Mouse (Mus musculus): ENCODE measurements around the gene AC161166.1. TPM values are rescaled to one million over a fixed set of nuclear protein-coding genes. Genes with fewer than 3 reads are reported as not detected.
A peak's percentile ranks its signal among the peaks of the same experiment; 100 is the strongest.
"Not testable (repeated sequence)": the region's sequence is repeated elsewhere in the genome, so short reads cannot be mapped to it uniquely, and the experiment has no call there.

AC161166.1 gene
- polyA plus RNA-seq, 1 experiment from 2014 or later, result 1.7 TPM

DNA sequence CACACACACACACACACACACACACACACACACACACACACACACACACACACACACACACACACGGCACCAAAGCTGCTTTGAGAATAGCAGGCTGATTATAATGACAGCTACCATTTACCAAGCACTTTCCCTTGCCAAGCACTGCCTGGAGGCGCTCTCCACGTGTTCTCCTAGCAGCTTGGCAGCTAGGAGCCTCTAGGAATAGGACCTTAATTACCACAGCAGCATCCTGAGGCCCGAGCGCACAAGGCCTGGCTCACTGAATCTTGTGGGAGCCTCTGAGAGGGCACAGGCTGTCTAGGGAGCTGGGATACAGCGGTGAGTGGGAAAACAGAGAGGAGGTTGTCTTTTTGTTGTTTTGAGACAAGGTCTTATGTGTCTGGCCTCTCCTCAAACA, 5.4 kb upstream of the AC161166.1 start:
- Histone ChIP-seq H3K4me1 (ENCODE audit: control insufficient read depth, insufficient read depth, low read length) (no peaks in the 10 kb centered on the region), H3K9me3 (replicated peaks; ENCODE audit: control insufficient read depth, low read length, poor library complexity, severe bottlenecking) (no peaks in the 10 kb centered on the region), H3K4me3 (ENCODE audit: low read depth, low read length) (no peak overlapping the region), H3K4me2 (ENCODE audit: low read length) (no peak overlapping the region), H3K27ac (ENCODE audit: low read length) (peak overlapping the region; percentile 37; the same call in 1 of the 2 replicates), H3K9ac (ENCODE audit: low read depth, low read length) (no peak overlapping the region), H3K27me3 (ENCODE audit: control insufficient read depth, insufficient read depth, low read depth, low read length) (no peaks in the 10 kb centered on the region), H3K36me3 (ENCODE audit: control insufficient read depth, insufficient read depth, low read length) (peaks cover 10% of the 10 kb centered on the region)
- ATAC-seq, result no peak
- WGBS, result 47% methylated on average over 6 of the region's 6 CpGs

DNA sequence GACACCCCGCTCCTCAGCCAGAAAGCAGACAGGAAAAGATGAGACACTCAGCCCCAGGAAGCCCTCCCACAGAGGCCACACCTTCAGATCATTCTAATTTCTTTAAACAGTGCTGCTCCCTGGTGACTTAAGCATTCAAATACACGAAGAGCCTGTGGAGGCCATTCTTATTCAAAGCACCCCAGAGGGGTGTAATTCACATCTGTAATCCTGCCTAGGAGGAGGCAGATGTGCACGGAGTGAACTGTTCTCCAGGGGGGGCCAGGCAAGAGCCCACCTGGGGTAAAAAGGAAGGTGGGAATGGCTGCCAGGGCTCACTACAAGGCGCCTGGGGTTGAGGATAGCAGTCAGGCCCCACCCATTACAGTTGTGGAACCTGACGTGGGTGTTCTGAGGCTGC, 4.8 kb upstream of the AC161166.1 start:
- H3K36me3 ChIP-seq (ENCODE audit: control insufficient read depth, insufficient read depth, low read length), result peaks cover 10% of the 10 kb centered on the region
- H3K9me3 ChIP-seq (replicated peaks; ENCODE audit: control insufficient read depth, low read length, poor library complexity, severe bottlenecking), result no peaks in the 10 kb centered on the region
- 24% methylated on average over 5 of the region's 5 CpGs for WGBS
- ATAC-seq, result no peak
- no peaks in the 10 kb centered on the region for H3K27me3 ChIP-seq (ENCODE audit: control insufficient read depth, insufficient read depth, low read depth, low read length)
- H3K27ac ChIP-seq (ENCODE audit: low read length), result no peak overlapping the region; the same call in 1 of the 2 replicates
- no peak overlapping the region for H3K9ac ChIP-seq (ENCODE audit: low read depth, low read length)
- H3K4me3 ChIP-seq (ENCODE audit: low read depth, low read length), result no peak overlapping the region
- no peak overlapping the region for H3K4me2 ChIP-seq (ENCODE audit: low read length)
- H3K4me1 ChIP-seq (ENCODE audit: control insufficient read depth, insufficient read depth, low read length), result peaks cover 2% of the 10 kb centered on the region; the same call in 1 of the 2 replicates

DNA sequence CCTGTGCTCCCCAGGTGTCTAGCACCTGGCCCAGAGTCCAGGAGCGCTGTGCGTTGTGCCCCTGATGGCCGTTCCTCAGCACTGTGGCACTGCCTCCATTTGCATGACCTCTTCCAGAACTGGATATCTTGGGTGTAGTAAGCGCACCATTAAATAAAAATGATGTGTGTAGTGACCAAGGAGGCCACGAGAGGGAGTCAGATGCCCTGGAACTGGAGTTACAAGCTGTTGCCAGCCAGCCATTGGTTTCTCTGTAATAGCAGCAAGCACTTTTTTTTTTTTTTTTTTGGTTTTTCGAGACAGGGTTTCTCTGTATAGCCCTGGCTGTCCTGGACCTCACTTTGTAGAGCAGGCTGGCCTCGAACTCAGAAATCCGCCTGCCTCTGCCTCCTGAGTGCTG, 4.1 kb upstream of the AC161166.1 start:
- H3K9me3 ChIP-seq (replicated peaks; ENCODE audit: control insufficient read depth, low read length, poor library complexity, severe bottlenecking); H3K27ac ChIP-seq (ENCODE audit: low read length); ATAC-seq; H3K4me3 ChIP-seq (ENCODE audit: low read depth, low read length); H3K27me3 ChIP-seq (ENCODE audit: control insufficient read depth, insufficient read depth, low read depth, low read length); H3K4me2 ChIP-seq (ENCODE audit: low read length); H3K4me1 ChIP-seq (ENCODE audit: control insufficient read depth, insufficient read depth, low read length); H3K36me3 ChIP-seq (ENCODE audit: control insufficient read depth, insufficient read depth, low read length); H3K9ac ChIP-seq (ENCODE audit: low read depth, low read length): not testable (repeated sequence)
- 68% methylated on average over 8 of the region's 8 CpGs for WGBS

DNA sequence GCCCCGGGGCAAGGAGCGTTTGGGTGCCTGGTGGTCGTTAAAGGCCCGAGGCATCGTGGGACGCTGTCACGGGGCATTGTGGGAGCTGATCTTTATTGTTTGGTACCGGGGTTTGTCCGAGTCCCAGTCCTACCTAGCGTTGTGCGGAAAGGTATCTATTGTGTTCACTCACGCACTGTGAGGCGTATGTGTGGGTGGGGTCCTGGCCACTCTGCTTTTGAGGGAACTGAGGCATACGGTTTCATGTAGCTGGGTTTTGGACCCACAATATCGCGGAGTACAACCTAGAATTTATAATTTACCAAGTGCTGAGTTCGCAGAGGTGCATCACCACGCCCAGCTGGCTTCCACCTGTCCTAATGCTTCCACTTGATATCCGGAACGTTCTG, 4.5 kb downstream of the AC161166.1 start:
- WGBS, result 1% methylated on average over 20 of the region's 20 CpGs
- Histone ChIP-seq H3K27ac (ENCODE audit: low read length) (peak overlapping the region; percentile 99), H3K9me3 (replicated peaks; ENCODE audit: control insufficient read depth, low read length, poor library complexity, severe bottlenecking) (no peaks in the 10 kb centered on the region), H3K4me2 (ENCODE audit: low read length) (peak overlapping the region; percentile 79), H3K4me1 (ENCODE audit: control insufficient read depth, insufficient read depth, low read length) (peaks cover 41% of the 10 kb centered on the region), H3K4me3 (ENCODE audit: low read depth, low read length) (peak overlapping the region; percentile 65), H3K27me3 (ENCODE audit: control insufficient read depth, insufficient read depth, low read depth, low read length) (no peaks in the 10 kb centered on the region), H3K36me3 (ENCODE audit: control insufficient read depth, insufficient read depth, low read length) (peaks cover 3% of the 10 kb centered on the region), H3K9ac (ENCODE audit: low read depth, low read length) (peak overlapping the region; percentile 91)
- ATAC-seq, result peak; percentile 30; the same call in 1 of the 2 replicates

DNA sequence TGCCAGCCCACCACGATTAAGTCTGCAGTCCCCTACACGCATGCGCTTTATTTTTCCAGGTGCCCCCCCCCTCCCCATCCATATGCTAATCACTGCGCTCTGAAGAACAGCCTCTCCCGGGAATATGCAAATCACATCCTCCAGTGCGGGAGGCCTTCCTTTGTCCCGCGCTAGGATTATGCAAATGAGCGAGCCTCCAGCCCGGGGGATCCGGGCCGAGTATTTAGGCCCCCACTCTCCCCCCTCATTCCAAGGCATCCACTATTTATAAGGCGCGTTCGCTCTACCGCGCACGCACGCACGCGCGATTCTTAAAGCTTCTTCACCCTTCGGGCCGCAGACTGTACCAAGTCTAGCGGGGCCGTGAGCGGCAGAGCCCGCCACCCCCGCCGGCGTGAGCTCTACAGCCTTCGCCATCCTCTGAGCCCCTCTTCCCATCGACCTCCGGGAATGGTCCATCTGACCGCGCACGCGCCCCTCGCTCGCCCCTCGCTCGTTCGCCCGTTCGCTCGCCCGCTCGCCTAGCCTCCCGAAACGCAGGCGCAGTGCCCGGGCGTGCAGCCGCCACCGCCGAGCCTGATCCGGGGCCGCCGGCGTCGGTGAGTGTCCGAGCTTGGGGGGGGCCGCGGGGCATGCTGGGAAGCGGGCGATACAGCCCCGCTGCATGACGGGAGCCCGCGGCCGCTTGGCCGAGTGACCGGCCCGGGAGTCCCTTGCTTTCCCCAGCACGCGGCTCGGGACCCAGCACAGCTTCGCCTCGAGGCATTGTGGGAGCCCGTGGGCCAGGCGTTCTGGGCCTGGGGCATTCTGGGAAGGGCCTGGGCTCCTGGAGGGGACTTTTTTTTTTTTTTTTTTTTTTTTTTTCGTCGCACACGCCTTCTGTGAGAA, 5.2 kb downstream of the AC161166.1 start, which contains the start of gene Zfp428:
TSS of gene Zfp428 (plus strand) at position 169 of the 888 bp plus-strand sequence.
- H3K27me3 ChIP-seq (ENCODE audit: control insufficient read depth, insufficient read depth, low read depth, low read length), result no peaks in the 10 kb centered on the region
- H3K4me2 ChIP-seq (ENCODE audit: low read length), result peak within 1 kb of the TSS; percentile 79
- peak within 1 kb of the TSS; percentile 65 for H3K4me3 ChIP-seq (ENCODE audit: low read depth, low read length)
- no peaks in the 10 kb centered on the region for H3K9me3 ChIP-seq (replicated peaks; ENCODE audit: control insufficient read depth, low read length, poor library complexity, severe bottlenecking)
- WGBS, result under 1% methylated on average over 81 of the region's 84 CpGs
- H3K4me1 ChIP-seq (ENCODE audit: control insufficient read depth, insufficient read depth, low read length), result peaks cover 40% of the 10 kb centered on the region
- ATAC-seq, result peak; percentile 92
- peaks cover 5% of the 10 kb centered on the region for H3K36me3 ChIP-seq (ENCODE audit: control insufficient read depth, insufficient read depth, low read length)
- H3K27ac ChIP-seq (ENCODE audit: low read length), result peak within 1 kb of the TSS; percentile 99
- H3K9ac ChIP-seq (ENCODE audit: low read depth, low read length), result peak within 1 kb of the TSS; percentile 91

DNA sequence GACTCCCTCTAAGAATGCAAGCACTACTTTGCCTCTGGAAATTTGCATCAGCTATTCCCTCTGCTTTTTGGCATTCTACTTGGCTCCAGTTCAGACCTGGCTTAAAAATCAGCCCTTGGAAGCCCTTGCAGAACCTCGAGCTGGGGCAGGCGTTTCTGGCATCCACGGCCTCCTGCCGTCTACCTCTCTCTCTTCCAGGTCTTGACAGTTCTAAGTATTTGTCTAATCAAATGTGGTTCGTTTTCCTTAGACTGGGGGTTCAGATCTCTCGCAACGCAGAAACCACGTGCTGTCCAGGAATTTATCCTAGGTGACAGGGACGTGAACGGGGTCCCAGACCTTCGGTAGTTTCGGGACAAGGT, 5.8 kb downstream of the AC161166.1 start:
- no peaks in the 10 kb centered on the region for H3K27me3 ChIP-seq (ENCODE audit: control insufficient read depth, insufficient read depth, low read depth, low read length)
- peak overlapping the region; percentile 79 for H3K4me2 ChIP-seq (ENCODE audit: low read length)
- peak overlapping the region; percentile 65 for H3K4me3 ChIP-seq (ENCODE audit: low read depth, low read length)
- WGBS, result under 1% methylated on average over 12 of the region's 12 CpGs
- peak overlapping the region; percentile 99 for H3K27ac ChIP-seq (ENCODE audit: low read length)
- peak overlapping the region; percentile 91 for H3K9ac ChIP-seq (ENCODE audit: low read depth, low read length)
- H3K4me1 ChIP-seq (ENCODE audit: control insufficient read depth, insufficient read depth, low read length), result peaks cover 37% of the 10 kb centered on the region
- ATAC-seq, result peak; percentile 12; the same call in 1 of the 2 replicates
- no peaks in the 10 kb centered on the region for H3K9me3 ChIP-seq (replicated peaks; ENCODE audit: control insufficient read depth, low read length, poor library complexity, severe bottlenecking)
- H3K36me3 ChIP-seq (ENCODE audit: control insufficient read depth, insufficient read depth, low read length), result peaks cover 9% of the 10 kb centered on the region

DNA sequence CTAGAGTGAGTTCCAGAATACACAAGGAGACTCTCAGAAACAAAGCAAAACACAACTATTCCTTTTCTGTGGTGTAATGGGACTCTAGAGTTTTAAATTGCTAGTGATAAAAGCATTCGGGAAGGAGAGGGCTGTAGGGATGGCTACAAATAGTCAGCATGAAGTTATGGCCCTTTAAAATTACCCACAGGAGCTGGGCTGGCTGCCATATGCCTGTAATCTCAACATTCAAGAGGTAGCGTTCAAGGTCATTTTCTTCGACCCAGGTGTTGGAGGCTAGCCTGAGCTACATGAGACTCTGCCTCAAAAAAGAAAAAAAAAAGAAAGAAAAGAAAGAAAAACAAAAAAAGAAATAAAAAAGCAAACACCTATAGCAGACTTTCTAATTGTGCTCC, 6.2 kb downstream of the AC161166.1 start:
- Histone ChIP-seq H3K36me3 (ENCODE audit: control insufficient read depth, insufficient read depth, low read length) (peaks cover 12% of the 10 kb centered on the region), H3K27me3 (ENCODE audit: control insufficient read depth, insufficient read depth, low read depth, low read length) (no peaks in the 10 kb centered on the region), H3K27ac (ENCODE audit: low read length) (peak overlapping the region; percentile 99), H3K4me3 (ENCODE audit: low read depth, low read length) (peak overlapping the region; percentile 65), H3K9ac (ENCODE audit: low read depth, low read length) (peak overlapping the region; percentile 43; the same call in 1 of the 2 replicates), H3K4me1 (ENCODE audit: control insufficient read depth, insufficient read depth, low read length) (peaks cover 37% of the 10 kb centered on the region), H3K4me2 (ENCODE audit: low read length) (peak overlapping the region; percentile 79), H3K9me3 (replicated peaks; ENCODE audit: control insufficient read depth, low read length, poor library complexity, severe bottlenecking) (no peaks in the 10 kb centered on the region)
- WGBS, result 9% methylated on average over 3 of the region's 3 CpGs
- no peak for ATAC-seq

DNA sequence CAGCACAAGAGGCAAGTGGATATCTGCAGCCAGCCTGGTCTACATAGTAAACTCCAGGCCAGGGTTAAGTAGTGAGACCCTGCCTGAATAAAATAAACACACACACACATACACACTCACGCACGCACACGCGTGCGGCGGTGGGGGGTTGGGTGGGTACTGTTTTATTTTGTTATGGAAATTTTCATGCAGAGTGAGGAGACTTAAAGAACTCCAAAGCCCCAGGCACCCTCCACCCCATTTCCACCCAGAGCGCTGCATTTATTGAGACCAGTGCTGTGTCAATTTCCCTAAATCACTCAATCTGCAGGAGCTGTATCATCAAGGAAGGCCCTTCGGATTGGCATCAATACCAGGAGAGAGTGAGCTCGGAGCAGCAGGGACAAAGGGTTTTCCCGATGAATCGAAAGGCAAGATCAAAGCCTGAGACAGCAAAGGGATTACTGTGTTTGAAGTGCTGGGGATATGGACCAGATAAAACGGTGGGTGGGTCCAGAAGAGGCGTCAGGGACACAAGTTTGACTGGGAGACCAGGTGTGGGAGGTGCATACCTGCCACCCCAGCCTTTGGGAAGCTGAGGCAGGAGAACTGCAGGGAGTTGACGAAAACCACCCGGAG, 6.7 kb downstream of the AC161166.1 start:
- Histone ChIP-seq H3K36me3 (ENCODE audit: control insufficient read depth, insufficient read depth, low read length) (peaks cover 15% of the 10 kb centered on the region), H3K27ac (ENCODE audit: low read length) (peak overlapping the region; percentile 99), H3K4me1 (ENCODE audit: control insufficient read depth, insufficient read depth, low read length) (peaks cover 35% of the 10 kb centered on the region), H3K27me3 (ENCODE audit: control insufficient read depth, insufficient read depth, low read depth, low read length) (no peaks in the 10 kb centered on the region), H3K9me3 (replicated peaks; ENCODE audit: control insufficient read depth, low read length, poor library complexity, severe bottlenecking) (no peaks in the 10 kb centered on the region), H3K4me2 (ENCODE audit: low read length) (peak overlapping the region; percentile 79), H3K4me3 (ENCODE audit: low read depth, low read length) (peak overlapping the region; percentile 65; the same call in 1 of the 2 replicates), H3K9ac (ENCODE audit: low read depth, low read length) (peak overlapping the region; percentile 43; the same call in 1 of the 2 replicates)
- 7% methylated on average over 15 of the region's 15 CpGs for WGBS
- no peak for ATAC-seq

DNA sequence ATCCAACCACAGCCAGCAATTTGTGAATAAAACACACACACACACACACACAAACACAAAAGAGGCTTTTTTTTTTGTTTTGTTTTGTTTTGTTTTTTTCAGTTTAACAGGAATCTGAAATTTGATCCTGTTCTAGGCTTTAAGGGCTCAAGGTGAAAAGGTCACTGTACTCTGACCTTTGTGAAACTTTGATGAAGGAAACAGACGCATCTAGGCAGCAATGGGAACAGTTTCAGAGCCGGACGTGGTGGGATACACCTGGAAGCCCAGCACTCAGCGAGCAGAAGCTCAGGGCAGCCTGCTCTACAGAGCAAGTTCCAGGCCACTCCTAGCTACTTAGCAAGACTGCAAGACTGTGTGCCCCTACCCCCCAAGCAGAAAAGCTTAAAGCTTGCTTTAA, 7.4 kb downstream of the AC161166.1 start:
- Histone ChIP-seq H3K4me1 (ENCODE audit: control insufficient read depth, insufficient read depth, low read length) (peaks cover 29% of the 10 kb centered on the region), H3K27me3 (ENCODE audit: control insufficient read depth, insufficient read depth, low read depth, low read length) (no peaks in the 10 kb centered on the region), H3K9ac (ENCODE audit: low read depth, low read length) (no peak overlapping the region), H3K4me3 (ENCODE audit: low read depth, low read length) (no peak overlapping the region), H3K4me2 (ENCODE audit: low read length) (no peak overlapping the region), H3K27ac (ENCODE audit: low read length) (peak overlapping the region; percentile 99), H3K36me3 (ENCODE audit: control insufficient read depth, insufficient read depth, low read length) (peaks cover 16% of the 10 kb centered on the region), H3K9me3 (replicated peaks; ENCODE audit: control insufficient read depth, low read length, poor library complexity, severe bottlenecking) (no peaks in the 10 kb centered on the region)
- no peak for ATAC-seq
- WGBS, result 21% methylated on average over 4 of the region's 4 CpGs
